Mouse (Mus musculus) thymus, postnatal 0 days (tissue): ENCODE data around the gene Gpha2. TPM values are rescaled to one million over a fixed set of nuclear protein-coding genes. Genes with fewer than 3 reads are reported as not detected.

ENCODE experiments used
- DNase-seq: peaks from one replicate; pipeline ENCODE4 v3.0.0-alpha.2; 2015; ENCODE audit warnings: low spot score
- microRNA counts: library from miRNA; unstranded; fragments of <30 nt; microRNA quantifications from one replicate; lab custom pipeline; 2015
- microRNA-seq: library from miRNA; unstranded; fragments of <30 nt; microRNA quantifications from one replicate; pipeline ENCODE4, GENCODE M21; 2016; ENCODE audit warnings: borderline number of aligned reads
- polyA plus RNA-seq: library from polyadenylated mRNA; unstranded; fragments of >200 nt; fragmentation: Nextera tagmentation; extraction: Ambion mirVana; gene quantifications from 2 replicates; pipeline ENCODE4 v1.2.1, GENCODE M21; 2015

The Gpha2 gene
- polyA plus RNA-seq, 1 experiment from 2014 or later = 4.0 TPM

GRCm38 (mm10) chr19:6272053-6272452 lies 45.9 kb downstream of the Gpha2 start:
- DNase-seq = no peak

GRCm38 (mm10) chr19:6272738-6273137 lies 46.6 kb downstream of the Gpha2 start:
- no peak for DNase-seq

DNA sequence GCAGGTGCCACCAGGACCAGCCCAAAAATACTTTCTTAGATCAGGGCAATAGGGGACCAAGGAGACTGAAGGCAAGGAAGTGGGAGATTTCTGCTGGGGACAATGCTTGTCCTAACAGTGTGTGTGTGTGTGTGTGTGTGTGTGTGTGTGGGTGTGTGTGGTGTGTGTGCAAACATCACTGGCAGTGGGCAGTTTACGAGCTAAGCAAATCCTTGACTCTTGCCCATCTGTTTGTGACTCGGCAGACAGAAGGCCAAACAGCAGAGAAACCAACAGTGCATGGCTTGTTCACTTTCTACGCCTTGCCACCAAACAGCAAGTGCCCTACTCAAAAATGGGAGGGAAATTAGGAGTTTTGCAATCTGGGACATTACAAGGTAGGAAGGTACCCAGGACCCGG lies 47.4 kb downstream of the Gpha2 start:
- no peak for DNase-seq

- no peak for DNase-seq
Observed at GRCm38 (mm10) chr19:6273998-6274608, 47.9 kb downstream of the Gpha2 start.

GRCm38 (mm10) chr19:6275740-6276389 lies 49.7 kb downstream of the Gpha2 start:
- DNase-seq = peak; percentile 73

DNA sequence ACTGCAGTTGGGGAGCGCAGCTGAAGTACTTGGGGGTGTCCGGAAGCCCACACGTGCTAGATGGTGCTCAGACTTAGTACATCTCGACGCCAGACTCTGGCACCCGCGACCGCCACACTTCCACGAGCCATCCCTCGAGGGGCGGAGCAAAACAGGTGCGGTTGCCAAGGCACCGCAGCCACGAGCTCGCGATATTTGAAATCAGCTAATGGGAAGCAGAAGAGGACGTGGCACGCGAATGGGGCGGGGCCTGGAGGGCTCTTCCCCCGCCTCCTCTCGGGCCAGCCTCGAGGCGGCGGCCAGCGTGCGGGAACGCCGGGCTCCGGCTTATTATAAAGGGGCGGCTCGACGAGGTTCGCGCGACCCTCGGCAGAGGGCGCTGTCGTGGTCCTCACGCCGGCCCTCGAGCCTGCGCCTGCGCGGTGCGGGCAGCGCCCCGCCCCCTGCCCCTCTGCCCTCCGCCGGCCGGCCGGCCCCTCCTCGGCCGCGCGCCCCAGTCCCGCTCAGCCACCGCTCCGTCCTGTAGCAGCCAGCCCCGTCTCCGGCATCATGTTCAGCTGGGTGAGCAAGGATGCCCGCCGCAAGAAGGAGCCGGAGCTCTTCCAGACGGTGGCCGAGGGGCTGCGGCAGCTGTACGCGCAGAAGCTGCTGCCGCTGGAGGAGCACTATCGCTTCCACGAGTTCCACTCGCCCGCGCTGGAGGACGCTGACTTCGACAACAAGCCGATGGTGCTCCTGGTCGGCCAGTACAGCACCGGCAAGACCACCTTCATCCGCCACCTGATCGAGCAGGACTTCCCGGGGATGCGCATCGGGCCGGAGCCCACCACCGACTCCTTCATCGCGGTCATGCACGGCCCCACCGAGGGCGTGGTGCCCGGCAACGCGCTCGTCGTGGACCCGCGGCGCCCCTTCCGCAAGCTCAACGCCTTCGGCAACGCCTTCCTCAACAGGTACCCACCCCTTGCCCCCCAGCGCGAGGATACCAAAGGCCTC lies 50.5 kb downstream of the Gpha2 start, which contains the start of gene Ehd1:
TSS of gene Ehd1 (plus strand) at position 300 of the 996 bp plus-strand sequence.
- DNase-seq = peak; percentile 95

MicroRNA genes within 50 kb of the gene (microRNA counts, 519-probe panel; counts per million panel counts)
- 473 counts per million, percentile 71 among the panel's probes with 10 or more counts for microRNA mmu-miR-192 (lab: Ali Mortazavi, UCI)

Small RNAs within 50 kb of the gene (microRNA-seq; reads per million reads assigned to microRNA genes)
- gene Mir192 = 217 reads per million, percentile 54 among the genes with 10 or more reads in this experiment
- 131 reads per million, percentile 50 among the genes with 10 or more reads in this experiment for gene Mir194-2

Other genes with a start within 250 kb of the Gpha2 start
- gene Slc22a20, start 240.2 kb upstream of the Gpha2 start, polyA plus RNA-seq = not detected in 2 replicates
- 19.8 and 21.6 TPM in 2 replicates for gene Capn1, start 210.5 kb upstream of the Gpha2 start, polyA plus RNA-seq
- 15.1 and 16.5 TPM in 2 replicates for gene Syvn1, start 179.8 kb upstream of the Gpha2 start, polyA plus RNA-seq
- gene Mrpl49, start 168.6 kb upstream of the Gpha2 start, polyA plus RNA-seq = 65.2 and 71.4 TPM in 2 replicates
- 1,297 and 1,312 TPM in 2 replicates for gene Fau, start 168.5 kb upstream of the Gpha2 start, polyA plus RNA-seq
- 48.3 and 55.4 TPM in 2 replicates for gene Znhit2, start 165.2 kb upstream of the Gpha2 start, polyA plus RNA-seq
- gene Tm7sf2, start 158.0 kb upstream of the Gpha2 start, polyA plus RNA-seq = 10.1 and 10.3 TPM in 2 replicates
- gene Vps51, start 149.1 kb upstream of the Gpha2 start, polyA plus RNA-seq = 69.3 and 77.1 TPM in 2 replicates
- gene Tmem262, start 146.3 kb upstream of the Gpha2 start, polyA plus RNA-seq = 0.44 TPM in 1 of 2 replicates, not detected in the other
- gene Gm28374, start 144.1 kb upstream of the Gpha2 start, polyA plus RNA-seq = 0.68 and 1.4 TPM in 2 replicates
- gene Zfpl1, start 141.4 kb upstream of the Gpha2 start, polyA plus RNA-seq = 52.1 and 55.3 TPM in 2 replicates
- gene Cdca5, start 141.4 kb upstream of the Gpha2 start, polyA plus RNA-seq = 53.2 and 53.6 TPM in 2 replicates
- gene AC131692.1, start 132.0 kb upstream of the Gpha2 start, polyA plus RNA-seq = 0.27 TPM in 1 of 2 replicates, not detected in the other
- gene Naaladl1, start 120.6 kb upstream of the Gpha2 start, polyA plus RNA-seq = 0.06 and 0.10 TPM in 2 replicates
- 46.4 and 48.5 TPM in 2 replicates for gene Sac3d1, start 107.7 kb upstream of the Gpha2 start, polyA plus RNA-seq
- gene Snx15, start 98.1 kb upstream of the Gpha2 start, polyA plus RNA-seq = 31.2 and 34.8 TPM in 2 replicates
- 0.48 and 0.57 TPM in 2 replicates for gene Batf2, start 85.4 kb upstream of the Gpha2 start, polyA plus RNA-seq
- 57.2 and 57.4 TPM in 2 replicates for gene Arl2, start 84.8 kb upstream of the Gpha2 start, polyA plus RNA-seq
- gene Majin, start 42.0 kb upstream of the Gpha2 start, polyA plus RNA-seq = 0.47 and 0.50 TPM in 2 replicates
- gene Ppp2r5b, start 9.5 kb downstream of the Gpha2 start, polyA plus RNA-seq = 8.9 TPM in 2 replicates
- 5.6 and 6.5 TPM in 2 replicates for gene Atg2a, start 15.3 kb downstream of the Gpha2 start, polyA plus RNA-seq
- gene Ehd1, start 50.3 kb downstream of the Gpha2 start, polyA plus RNA-seq = 29.5 and 29.9 TPM in 2 replicates
- 0.37 and 0.52 TPM in 2 replicates for gene Cdc42bpg, start 80.1 kb downstream of the Gpha2 start, polyA plus RNA-seq
- 54.0 and 54.2 TPM in 2 replicates for gene Men1, start 108.6 kb downstream of the Gpha2 start, polyA plus RNA-seq
- gene Map4k2, start 114.8 kb downstream of the Gpha2 start, polyA plus RNA-seq = 49.6 and 57.3 TPM in 2 replicates
- gene Sf1, start 137.3 kb downstream of the Gpha2 start, polyA plus RNA-seq = 104 and 126 TPM in 2 replicates
- 4.2 and 6.3 TPM in 2 replicates for gene Pygm, start 158.0 kb downstream of the Gpha2 start, polyA plus RNA-seq
- gene Rasgrp2, start 173.0 kb downstream of the Gpha2 start, polyA plus RNA-seq = 195 and 206 TPM in 2 replicates
- 0.10 and 0.24 TPM in 2 replicates for gene Nrxn2, start 192.4 kb downstream of the Gpha2 start, polyA plus RNA-seq